Mouse (Mus musculus) liver, postnatal 0 days (tissue): ENCODE data around the gene Lrp2.

Experiments used
- CTCF ChIP-seq: sonication (generic); IDR thresholded peaks from 2 replicates; pipeline ENCODE4 v1.5.1; 2016; ENCODE audit warnings: antibody characterized with exemption, low read depth
- EP300 ChIP-seq: IDR thresholded peaks from 2 replicates; pipeline ENCODE4 v1.6.1; 2016; ENCODE audit warnings: antibody characterized with exemption, low read depth, mild to moderate bottlenecking

DNA sequence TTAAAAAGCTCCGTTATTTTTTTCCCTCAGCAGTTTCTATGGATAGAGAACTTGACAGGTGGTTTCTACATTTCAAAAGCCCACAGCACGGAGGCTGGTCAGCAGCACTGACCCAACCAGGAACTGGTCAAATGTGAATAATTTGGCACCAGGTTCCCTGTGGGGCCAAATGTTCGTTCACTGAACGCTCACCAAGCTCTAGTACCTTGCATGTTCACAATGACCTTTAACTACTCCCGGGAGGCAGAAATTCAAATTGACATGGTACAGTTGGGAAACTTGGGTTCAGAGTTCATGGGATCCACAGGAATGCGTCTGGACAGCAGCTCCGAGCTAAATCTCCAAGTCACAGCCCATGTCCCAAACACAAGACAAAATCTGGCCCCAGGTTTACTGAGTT lies 19.6 kb downstream of the Lrp2 start:
- TF ChIP-seq CTCF (no peak), EP300 (no peak)
